Mouse (Mus musculus): ENCODE results near the gene Scgb1a1.
"Not testable (repeated sequence)": the region's sequence is repeated elsewhere in the genome, so short reads cannot be mapped to it uniquely, and the experiment has no call there.

Scgb1a1 gene

DNA sequence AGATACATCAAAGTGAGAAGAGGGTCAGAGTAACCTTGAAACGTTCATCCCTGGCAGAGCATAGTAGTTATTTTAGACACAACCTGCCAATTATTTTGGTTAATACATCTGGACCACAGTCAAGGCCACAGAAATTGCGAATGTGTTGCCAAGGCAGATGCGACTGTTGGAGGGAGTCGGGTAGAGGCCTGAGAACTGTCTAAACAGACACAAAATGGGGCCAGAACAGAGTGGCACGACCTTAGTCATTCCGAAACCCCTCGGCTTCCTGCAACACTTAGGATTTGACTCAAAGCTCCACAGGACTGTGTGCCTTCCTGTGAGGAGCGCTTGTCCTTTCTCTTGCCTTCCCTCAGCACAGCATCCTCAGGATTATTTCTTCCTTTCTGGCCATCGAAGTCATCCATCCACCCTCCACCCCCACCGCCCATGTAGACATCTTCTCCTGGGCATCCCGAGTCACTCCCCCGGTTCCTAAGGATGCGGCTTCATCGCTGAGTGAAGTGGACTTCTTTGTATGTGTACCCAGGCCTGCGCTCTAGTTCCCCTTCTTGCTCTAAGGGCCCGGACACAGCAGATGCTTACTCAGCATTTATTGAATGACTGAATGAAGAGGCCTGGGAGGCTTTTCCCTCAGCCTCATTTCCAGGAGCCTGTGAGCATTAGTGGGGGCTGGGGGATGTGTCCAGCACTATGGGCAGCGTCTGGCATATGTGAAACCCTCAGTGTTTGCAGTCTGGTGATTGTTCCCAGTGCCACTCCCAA, 12.7 kb upstream of the Scgb1a1 start:
- no peak for DNase-seq (ENCODE audit: low spot score in 2 of 2)

DNA sequence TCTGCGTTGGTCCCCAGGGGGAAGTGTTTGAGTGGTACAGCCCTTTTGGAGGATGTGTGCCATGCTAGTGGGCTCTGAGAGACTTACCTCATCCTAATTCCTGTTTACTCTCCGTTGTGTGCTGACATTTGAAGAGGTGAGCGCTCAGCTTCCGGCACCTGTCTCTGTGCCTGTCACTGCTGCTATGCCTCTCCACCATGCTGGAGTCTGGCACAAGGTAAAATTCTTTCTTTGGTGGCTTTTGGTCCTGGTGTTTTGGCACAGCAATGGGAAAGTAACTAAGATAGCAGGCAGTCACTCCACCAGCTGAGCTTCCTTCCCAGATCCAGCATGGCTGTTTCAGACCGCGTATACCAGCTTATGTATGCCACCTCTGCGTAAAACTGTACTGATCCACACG, 12.0 kb upstream of the Scgb1a1 start:
- DNase-seq (ENCODE audit: low spot score in 2 of 2): no peak

DNA sequence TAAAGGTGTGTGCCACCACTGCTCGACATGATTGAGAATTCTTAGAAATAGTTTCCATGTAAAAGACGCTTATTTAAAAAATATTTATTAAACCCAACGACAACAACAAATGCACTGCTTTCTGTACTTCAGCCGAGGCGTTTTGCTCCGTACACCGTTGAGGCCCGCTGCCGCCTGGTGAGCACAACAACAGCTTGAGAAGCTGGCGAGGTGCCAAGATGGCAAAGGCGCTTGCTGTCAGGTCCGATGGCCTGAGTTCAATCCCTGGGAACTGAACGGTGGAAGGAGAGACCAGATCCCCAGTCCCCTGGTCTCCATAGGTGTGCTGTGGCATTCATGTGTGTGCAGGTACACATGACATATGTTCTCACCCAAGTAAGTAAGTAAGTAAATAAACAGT, 9.7 kb upstream of the Scgb1a1 start:
- no peak for DNase-seq (ENCODE audit: low spot score in 2 of 2)

DNA sequence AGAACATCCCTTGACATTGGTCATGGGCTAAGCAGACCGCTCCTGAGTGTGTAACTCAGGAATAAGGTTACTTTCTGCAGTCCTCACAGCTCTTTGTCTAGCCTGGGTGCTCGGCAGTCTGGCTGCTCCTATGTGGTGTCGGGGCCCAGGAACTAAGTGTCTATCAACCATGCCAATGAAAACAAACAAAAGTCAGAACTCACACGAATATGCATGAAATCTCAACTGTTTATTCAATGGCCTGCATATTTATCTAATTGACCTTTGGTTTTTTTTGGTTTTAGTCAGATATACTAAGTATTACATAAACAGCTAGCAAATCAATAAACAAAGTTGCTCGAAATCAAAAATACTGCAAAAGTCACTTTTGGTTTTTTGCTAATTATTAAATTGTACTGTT, 7.4 kb upstream of the Scgb1a1 start:
- no peak for DNase-seq (ENCODE audit: low spot score in 2 of 2)

DNA sequence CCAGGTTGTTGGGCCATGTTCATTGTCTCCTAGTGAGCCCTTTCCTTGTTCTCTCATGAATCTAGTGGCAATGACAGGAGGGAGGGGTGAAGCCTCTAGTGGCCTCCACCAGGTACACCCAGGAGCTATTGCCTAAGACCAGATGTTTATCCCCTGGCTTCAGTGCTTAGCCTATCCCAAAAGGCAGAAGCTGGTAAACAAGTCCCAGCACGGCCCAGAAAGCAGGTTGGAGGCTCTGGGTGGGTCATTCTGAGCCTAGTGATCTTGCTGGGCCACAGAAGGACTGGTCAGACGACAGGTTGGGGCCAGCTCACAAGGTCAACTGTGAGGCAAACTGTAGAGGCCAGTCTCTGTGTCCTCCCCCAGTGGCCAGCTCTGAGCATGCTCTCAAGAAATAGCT, 3.0 kb upstream of the Scgb1a1 start:
- peak; percentile 52 to 79 for DNase-seq (ENCODE audit: low spot score in 2 of 2)

- DNase-seq (ENCODE audit: low spot score in 2 of 2): no peak
Observed at GRCm38 (mm10) chr19:9090191-9090590, 2.4 kb upstream of the Scgb1a1 start.

DNA sequence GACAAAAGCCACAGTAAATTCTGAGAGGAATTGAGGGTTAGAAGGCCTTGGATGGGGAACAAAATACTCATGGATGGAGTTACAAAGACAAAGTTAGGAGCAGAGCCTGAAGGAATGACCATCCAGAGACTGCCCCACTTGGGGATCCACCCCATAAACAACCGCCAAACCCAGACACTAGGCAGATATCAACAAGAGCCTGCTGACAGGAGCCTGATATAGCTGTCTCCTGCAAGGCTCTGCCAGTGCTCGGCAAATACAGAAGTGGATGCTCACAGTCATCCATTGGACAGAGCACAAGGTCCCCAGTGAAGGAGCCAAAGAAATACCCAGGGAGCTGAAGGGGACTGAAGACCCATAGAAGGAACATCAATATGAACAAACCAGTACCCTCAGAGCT, 3.9 kb downstream of the Scgb1a1 start:
- DNase-seq (ENCODE audit: low spot score in 2 of 2): not testable (repeated sequence)

DNA sequence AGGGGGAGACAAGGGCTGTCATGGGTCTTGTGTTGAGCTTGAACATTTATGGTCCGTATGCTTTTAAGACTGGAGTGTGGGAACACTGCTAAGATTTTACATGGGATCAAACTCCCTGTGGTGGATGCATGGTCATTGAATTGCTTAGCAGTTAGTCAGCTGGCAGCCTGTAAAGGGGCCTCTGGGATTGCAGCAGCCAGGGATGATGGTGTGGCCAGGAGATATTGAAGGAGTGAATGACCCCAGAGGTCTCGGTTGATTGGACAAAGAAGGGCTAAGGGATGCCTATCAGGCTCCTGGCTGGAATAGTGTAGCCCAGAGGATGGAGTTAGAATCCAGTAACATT, 4.8 kb downstream of the Scgb1a1 start:
- DNase-seq (ENCODE audit: low spot score in 2 of 2): no peak

DNA sequence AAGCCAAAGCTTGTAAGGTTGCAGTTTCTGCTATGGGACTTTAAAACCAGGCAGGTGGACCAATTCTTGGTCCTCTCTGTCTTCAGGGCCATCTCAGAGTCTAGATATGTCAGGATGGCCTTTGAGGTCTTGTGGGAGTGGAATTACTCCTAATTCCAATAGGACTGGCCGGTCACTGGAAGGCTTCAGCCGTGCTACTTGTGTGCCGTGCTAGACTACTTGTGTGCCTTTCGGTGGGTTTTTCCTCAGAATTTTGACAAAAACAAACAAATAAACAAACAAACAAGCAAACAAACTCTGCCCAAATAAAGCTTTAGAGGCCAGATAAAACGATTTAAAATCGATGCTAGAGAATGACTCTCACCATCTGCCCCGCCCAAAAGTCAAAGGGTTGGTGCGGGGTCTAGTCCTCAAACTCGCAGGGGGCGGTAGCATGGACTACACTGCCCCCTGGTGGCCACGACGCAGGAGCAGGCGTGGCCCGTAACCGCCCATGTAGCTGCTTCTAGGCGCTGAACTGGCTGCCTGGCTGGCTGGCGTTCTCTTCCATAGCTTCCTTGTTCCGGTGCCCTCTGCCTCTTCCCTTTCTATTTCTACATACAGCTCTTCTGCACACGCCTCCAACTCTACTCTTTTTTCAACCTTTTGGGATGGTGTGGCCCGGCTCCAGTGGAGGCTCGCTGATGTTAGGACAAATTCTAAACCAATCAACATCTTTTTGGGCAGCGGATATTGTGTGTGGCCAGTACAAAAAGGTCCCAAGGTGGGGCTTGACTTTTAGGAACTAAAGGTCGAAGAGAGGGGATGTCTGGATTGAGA, 5.4 kb downstream of the Scgb1a1 start:
- DNase-seq (ENCODE audit: low spot score in 2 of 2): peak in 1 of 2 experiments; percentile 81

DNA sequence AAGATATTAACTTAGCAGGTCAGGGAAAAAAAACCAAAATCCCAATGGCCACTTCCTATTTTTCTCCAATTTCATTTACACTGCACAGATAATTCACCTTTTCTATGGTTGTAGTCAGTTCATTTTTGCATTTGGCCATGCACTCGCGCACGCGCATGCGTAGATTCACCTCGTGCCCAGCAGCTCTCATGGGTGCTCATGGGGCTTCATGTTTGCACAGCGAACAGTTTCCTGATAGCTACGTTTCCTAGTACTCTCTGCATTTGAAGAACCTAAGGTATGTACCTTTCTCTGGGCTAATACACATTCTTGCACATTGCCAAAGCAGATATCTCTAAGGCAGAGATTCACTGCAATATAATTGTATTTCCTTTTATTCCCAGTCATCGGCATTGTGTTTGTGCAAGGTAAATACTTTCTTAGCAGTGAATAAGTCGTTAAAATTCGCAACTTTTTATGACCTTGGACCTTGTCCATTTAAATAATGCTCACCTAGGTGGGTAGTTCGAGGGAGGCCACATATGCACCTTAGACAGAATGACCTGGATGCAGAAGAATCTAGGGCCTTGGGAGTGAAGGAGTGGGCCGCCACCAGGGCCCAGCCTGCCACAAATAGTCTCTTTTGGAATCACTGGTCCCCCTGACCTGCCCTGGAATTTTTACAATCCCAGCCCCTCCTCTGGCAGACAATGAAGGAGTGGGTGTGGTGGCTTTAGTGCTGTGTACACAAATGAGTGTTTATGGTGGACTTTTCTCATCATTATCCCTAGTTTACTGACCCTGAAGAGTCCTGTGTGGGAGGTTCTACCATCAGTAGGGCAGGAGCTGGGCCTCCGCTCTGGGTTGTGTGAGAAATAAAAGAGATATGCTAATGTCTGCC, 6.2 kb downstream of the Scgb1a1 start:
- no peak for DNase-seq (ENCODE audit: low spot score in 2 of 2)

DNA sequence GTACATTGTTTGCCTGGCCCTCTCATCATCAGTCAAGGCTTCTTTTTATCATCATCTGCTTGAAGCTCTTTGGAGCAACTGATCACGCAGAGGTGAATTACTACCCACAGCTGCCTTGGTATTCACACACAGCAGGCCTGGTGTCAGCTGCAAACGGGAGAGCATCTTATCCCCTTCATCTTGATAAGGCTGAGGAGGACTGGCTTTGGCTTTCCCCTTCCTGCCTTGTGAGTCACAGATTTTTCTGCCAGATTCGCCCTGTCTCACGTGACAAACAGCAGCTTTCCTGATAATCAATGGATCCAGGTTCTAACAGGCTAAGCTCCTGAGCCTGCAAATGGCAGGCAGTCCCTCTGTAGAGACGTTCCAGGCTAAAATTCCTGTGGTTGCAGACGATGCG, 7.8 kb downstream of the Scgb1a1 start:
- peak in 1 of 2 experiments; percentile 46 for DNase-seq (ENCODE audit: low spot score in 2 of 2)

DNA sequence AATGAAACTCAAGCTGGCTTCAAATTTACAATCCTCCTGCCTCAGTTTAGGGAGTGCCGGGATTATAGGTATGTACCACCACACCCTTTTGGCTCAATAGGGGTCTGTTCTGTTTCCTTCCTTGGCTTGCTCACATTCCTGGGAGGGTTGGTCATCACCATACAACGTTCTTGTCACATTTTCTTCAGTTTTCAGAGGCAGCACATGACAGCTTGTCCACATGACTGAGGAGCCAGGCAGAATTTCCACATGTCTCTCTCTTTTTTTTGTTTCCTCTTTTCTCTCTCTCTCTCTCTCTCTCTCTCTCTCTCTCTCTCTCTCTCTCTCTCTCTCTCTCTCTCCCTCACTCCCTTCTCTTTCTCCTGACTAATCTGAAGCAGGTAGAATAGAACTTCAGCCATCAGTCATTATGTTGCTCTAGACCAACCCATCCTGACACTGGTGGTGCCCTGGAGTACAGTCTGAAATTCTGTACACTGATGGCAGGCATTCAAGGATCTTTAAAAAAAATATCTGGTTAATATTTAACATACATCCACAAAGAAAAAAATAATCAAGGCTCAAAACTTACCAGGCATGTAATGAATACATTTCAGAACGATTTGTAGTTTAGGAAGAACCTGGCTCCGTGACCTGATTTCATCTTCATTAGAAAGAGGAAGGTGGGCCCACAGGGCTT, 10.6 kb downstream of the Scgb1a1 start:
- no peak for DNase-seq (ENCODE audit: low spot score in 2 of 2)

- no peak for DNase-seq (ENCODE audit: low spot score in 2 of 2)
Observed at GRCm38 (mm10) chr19:9076035-9076434, 11.7 kb downstream of the Scgb1a1 start.

GRCm38 (mm10) chr19:9075558-9075957, 12.2 kb downstream of the Scgb1a1 start:
- DNase-seq (ENCODE audit: low spot score in 2 of 2): no peak

DNA sequence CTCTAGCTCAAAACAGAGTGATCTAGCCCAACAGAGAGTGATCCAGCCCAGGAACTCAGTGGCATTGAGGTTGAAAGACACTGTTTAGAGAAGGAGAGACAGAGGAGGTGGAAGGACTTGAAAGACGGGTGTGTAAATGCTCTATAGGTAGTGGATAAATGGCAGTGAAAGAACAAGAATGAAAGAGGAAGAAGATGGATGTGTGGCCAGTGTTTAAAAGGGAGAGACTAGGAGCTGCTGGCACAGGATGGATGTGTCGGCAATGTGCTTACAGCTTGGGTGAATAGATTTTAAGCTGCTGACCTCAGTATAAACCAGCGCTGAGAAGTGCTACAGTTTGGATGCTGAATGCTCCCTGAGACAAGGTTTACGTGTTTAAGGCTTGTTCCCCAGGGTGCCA, 13.3 kb downstream of the Scgb1a1 start:
- DNase-seq (ENCODE audit: low spot score in 2 of 2): no peak

DNA sequence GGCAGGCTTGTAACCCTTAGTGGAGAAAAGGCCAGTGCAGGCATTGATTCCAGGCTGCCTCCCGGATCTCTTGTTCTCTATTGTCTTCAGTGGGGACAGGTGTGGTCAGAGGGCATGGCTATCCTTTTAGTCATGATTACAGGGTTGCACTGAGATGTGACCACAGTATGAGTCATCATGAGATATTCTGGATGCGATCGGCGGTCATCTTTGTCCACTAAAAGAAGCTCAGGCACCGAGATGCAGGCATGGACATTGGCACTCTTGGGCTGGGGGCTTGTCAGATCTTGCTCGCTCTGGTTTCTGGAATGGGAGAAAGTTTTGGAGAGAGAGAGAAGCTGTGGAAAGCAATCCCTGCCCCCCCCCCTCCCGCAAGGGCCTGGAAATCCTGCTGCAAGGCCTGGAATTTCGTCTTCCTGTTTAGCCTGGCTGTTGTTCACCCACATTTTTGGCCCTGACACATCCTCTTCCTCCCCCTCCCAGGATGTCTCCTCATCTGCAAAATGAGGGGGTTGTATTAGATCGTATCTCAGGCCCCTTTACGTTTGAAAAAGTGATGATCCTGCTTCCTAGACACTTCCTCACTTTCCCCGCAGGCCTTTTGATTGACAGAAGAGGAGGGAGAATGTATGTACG, 13.9 kb downstream of the Scgb1a1 start:
- DNase-seq (ENCODE audit: low spot score in 2 of 2): no peak

DNA sequence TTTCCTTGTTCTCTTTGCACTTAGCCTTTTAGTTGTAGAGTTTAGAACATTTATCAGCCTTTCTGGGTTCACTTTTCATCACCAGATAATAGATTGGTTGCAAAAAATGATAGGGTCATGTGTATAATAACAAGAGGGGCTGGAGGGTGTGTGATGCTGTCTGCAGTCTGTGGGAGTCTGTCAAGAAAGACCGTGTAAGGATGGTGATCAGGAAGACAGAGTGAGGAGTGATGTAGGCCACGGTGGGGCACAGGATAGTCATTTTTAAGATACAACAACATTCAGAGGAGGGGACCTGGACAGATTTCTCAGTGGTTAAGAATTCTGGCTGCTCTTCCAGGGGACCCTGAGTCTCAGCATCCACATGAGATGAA, 15.6 kb downstream of the Scgb1a1 start:
- no peak for DNase-seq (ENCODE audit: low spot score in 2 of 2)

DNA sequence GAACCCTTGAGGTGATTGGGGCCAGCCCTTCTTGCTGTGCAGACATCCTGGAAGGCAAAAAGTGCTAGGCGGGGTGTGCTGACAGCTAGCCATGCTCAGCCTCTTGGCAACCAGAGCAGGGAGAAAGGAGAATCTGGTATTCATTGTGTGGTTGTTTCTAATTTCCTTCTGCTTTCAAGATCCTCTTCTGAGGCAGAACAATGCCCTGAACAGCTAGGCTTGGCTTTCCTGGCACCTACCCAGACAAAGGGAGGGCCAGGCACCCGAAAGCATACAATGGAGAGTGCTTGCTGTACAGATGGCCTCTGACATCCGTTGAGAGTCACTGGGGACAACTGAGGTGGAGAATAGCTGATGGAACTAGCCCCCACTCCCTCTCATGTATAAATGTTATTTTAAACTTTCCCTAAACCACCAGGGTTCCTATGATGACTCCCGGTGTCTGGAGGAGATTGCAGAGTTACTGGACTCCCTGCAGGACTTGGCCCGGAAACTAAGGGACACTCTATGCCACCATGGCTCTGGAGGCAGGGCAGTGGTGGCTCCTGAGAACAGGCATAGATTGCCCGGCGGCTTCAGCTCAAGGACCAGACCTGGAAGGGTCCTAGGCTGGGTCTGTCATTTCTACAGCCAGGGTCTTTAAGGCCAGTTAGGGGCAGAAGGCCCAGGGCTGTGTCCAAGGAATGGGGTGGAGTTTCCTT, 16.2 kb downstream of the Scgb1a1 start:
- no peak for DNase-seq (ENCODE audit: low spot score in 2 of 2)

- DNase-seq (ENCODE audit: low spot score in 2 of 2): no peak
Observed at GRCm38 (mm10) chr19:9070316-9070715, 17.4 kb downstream of the Scgb1a1 start.

- no peak for DNase-seq (ENCODE audit: low spot score in 2 of 2)
Observed at GRCm38 (mm10) chr19:9069687-9070307, 18.0 kb downstream of the Scgb1a1 start.
